Mouse (Mus musculus) small intestine, adult 2 months (tissue): ENCODE data around the gene Kcnh7. TPM values are rescaled to one million over a fixed set of nuclear protein-coding genes. Genes with fewer than 3 reads are reported as not detected.

Source experiments
- H3K27ac ChIP-seq: fragments of 200-500 bp; 2 replicates; pipeline ENCODE4 v1.5.1; 2012; ENCODE audit warnings: low read depth, low read length, control low read depth, inconsistent platforms; ENCODE audit not compliant: insufficient read depth
- H3K27me3 ChIP-seq: fragments of 200-500 bp; 2 replicates; pipeline ENCODE4 v1.6.1; 2012; ENCODE audit warnings: mild to moderate bottlenecking, moderate library complexity, low read length, inconsistent platforms; ENCODE audit not compliant: control insufficient read depth, insufficient read depth
- H3K36me3 ChIP-seq: fragments of 200-500 bp; 2 replicates; pipeline ENCODE4 v1.6.1; 2012; ENCODE audit warnings: mild to moderate bottlenecking, low read length, control low read depth, inconsistent platforms; ENCODE audit not compliant: control insufficient read depth, insufficient read depth
- H3K4me1 ChIP-seq: fragments of 200-500 bp; 2 replicates; pipeline ENCODE4 v1.6.1; 2012; ENCODE audit warnings: low read length, inconsistent platforms, mixed read lengths; ENCODE audit not compliant: control insufficient read depth, insufficient read depth, insufficient read length
- H3K4me3 ChIP-seq: fragments of 200-500 bp; 2 replicates; pipeline ENCODE4 v1.5.1; 2012; ENCODE audit warnings: low read depth, mild to moderate bottlenecking, control low read depth, inconsistent platforms, low read length, moderate library complexity
- CTCF ChIP-seq: fragments of 200-500 bp; IDR thresholded peaks from 2 replicates; pipeline ENCODE4 v1.5.1; 2012; ENCODE audit warnings: low read depth, mild to moderate bottlenecking, control low read depth, inconsistent platforms, low read length, moderate library complexity, mixed read lengths; ENCODE audit not compliant: insufficient replicate concordance, insufficient read length; ENCODE audit errors: extremely low read depth
- POLR2A ChIP-seq: fragments of 200-500 bp; IDR thresholded peaks from 2 replicates; pipeline ENCODE4 v1.6.1; 2012; ENCODE audit warnings: low read depth, mild to moderate bottlenecking, control low read depth, inconsistent platforms, low read length, moderate library complexity
- WGBS: fragments of 180-500 bp; shearing (Covaris S2); methylation state at CpG from one replicate; pipeline ENCODE4 v1.1.7; 2018; 5-methylcytosine and 5-hydroxymethylcytosine counted together
- polyA plus RNA-seq: library from polyadenylated mRNA; depleted of rRNA; stranded (reverse); fragments of >200 nt; gene quantifications from 2 replicates; pipeline ENCODE4 v1.2.3, GENCODE M21; 2012

Gene Kcnh7
- polyA plus RNA-seq, 1 experiment, result not detected

DNA sequence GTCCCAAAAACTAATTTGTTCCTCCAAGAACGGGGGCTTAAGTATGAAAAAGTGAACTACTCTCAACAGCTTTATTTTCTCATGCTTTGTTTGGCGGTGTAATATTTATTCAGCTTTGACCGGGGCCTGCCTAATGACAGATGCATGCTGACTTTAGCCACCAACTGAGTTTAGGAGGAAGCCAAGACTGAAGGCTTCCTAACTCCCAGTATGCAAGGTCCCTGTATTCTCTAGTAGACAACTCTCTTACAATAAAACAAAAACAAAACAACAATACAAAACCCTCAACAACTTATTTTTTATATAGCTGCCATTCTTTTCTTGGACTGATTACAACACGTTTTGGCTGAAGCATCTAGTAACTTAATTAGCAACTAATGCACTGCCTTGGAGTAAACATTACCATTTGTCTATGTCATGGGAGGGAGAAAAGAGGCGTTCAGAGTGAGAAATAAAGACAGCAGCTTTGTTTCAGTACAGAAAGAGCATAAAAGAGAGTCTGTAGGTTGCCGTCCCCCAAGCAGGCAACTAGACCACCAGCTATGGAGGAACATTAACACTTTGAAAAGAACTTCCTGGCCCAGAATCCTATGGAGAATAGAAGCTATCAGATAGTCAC lies 537.3 kb downstream of the Kcnh7 start:
- 29% methylated on average over 6 of the region's 6 CpGs for WGBS

DNA sequence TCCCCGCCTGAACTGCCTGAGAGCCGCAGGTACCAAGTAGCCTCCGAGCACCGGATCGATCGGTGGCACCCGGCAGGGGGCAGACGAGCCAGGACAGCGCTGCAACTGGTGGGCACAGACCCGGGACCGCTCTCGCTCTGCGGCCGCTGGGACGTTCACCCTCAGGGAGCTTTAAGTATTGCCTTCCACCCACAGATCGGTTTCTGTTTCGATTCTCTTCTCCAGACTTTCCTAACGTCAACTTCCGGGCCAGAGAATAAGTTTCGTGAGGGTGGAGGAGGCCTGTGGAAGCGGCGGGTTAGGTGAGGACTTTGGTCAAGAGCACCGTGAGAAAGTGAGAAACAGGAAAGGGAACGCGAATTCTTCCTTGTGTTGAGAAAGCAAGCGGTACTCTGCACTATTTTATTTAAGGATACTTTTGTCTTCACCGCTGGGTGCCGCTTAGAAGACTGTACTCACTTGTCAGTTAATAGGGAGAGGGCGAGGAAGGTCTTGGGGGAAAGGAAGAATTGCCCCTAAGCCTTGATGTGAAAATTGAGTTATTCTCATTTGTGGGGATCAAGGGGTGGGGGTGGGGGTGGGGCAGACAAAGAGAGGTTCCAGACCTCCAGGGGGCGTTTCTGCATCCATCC lies 538.0 kb downstream of the Kcnh7 start, which contains the start of gene Ifih1:
TSS of gene Ifih1 (minus strand) at position 242 of the 632 bp plus-strand sequence.
- H3K27ac ChIP-seq, result peak within 1 kb of the TSS; percentile 84
- no peaks in the 10 kb centered on the region for H3K27me3 ChIP-seq
- H3K36me3 ChIP-seq, result no peaks in the 10 kb centered on the region
- H3K4me3 ChIP-seq, result peak within 1 kb of the TSS; percentile 72
- under 1% methylated on average over 30 of the region's 30 CpGs for WGBS
- peaks cover 2% of the 10 kb centered on the region; the same call in 1 of the 2 replicates for H3K4me1 ChIP-seq
- TF ChIP-seq POLR2A, result peak; percentile 53; the same call in 1 of the 2 replicates
- peak; percentile 36; the same call in 1 of the 2 replicates for TF ChIP-seq CTCF

More for the DNA sequence above, 537.3 kb downstream of the Kcnh7 start:
- Histone ChIP-seq H3K36me3 (no peaks in the 10 kb centered on the region), H3K4me1 (peaks cover 2% of the 10 kb centered on the region; the same call in 1 of the 2 replicates), H3K27me3 (no peaks in the 10 kb centered on the region), H3K4me3 (peak overlapping the region; percentile 72; the same call in 1 of the 2 replicates), H3K27ac (peak overlapping the region; percentile 44)
- TF ChIP-seq POLR2A (no peak), CTCF (no peak)

GRCm38 (mm10) chr2:62645475-62645874 lies 538.6 kb downstream of the Kcnh7 start:
- TF ChIP-seq POLR2A, result no peak
- no peak for TF ChIP-seq CTCF
- peak overlapping the region; percentile 72 for H3K4me3 ChIP-seq
- no peaks in the 10 kb centered on the region for H3K36me3 ChIP-seq
- peaks cover 2% of the 10 kb centered on the region; the same call in 1 of the 2 replicates for H3K4me1 ChIP-seq
- 8% methylated on average over 12 of the region's 12 CpGs for WGBS
- H3K27me3 ChIP-seq, result no peaks in the 10 kb centered on the region
- H3K27ac ChIP-seq, result peak overlapping the region; percentile 84

DNA sequence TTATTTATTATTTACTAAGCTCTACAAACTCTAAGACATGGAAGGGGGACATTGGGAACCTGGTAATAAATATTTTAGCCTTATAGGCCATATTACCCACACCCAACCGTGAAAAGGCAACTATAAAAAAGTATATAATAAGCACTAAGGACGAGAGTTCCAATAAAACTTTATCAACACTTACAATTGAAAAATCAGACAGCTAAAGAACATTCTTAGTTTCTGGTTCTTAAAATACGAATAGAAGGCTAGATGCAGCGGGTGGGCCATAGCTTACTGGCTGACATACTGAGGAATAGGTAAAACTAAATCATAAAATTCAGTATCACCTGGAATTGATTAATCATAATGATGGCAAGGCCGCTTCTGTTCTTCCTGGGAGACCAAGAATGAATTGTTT lies 539.2 kb downstream of the Kcnh7 start:
- Histone ChIP-seq H3K4me1 (peaks cover 2% of the 10 kb centered on the region; the same call in 1 of the 2 replicates), H3K27ac (no peak overlapping the region), H3K27me3 (no peaks in the 10 kb centered on the region), H3K36me3 (no peaks in the 10 kb centered on the region), H3K4me3 (no peak overlapping the region)
- WGBS, result 58% methylated on average over 5 of the region's 5 CpGs
- TF ChIP-seq POLR2A, result no peak
- TF ChIP-seq CTCF, result no peak
